Mouse (Mus musculus): ENCODE measurements around the gene Zfp672.
"Not testable (repeated sequence)": the region's sequence is repeated elsewhere in the genome, so short reads cannot be mapped to it uniquely, and the experiment has no call there.

The Zfp672 gene

GRCm38 (mm10) chr11:58330276-58331148 is at the start of gene Zfp672, which contains the start of gene Sh3bp5l:
Gene Zfp672, minus strand, starts transcription at chr11:58330339.
Gene Sh3bp5l, plus strand, starts transcription at chr11:58330724.
- DNase-seq (ENCODE audit: extremely low spot score, low read depth, low spot score), result peak; percentile 91

GRCm38 (mm10) chr11:58379516-58379915 is 49.4 kb upstream of the Zfp672 start:
- DNase-seq (ENCODE audit: extremely low spot score, low read depth, low spot score), result no peak

DNA sequence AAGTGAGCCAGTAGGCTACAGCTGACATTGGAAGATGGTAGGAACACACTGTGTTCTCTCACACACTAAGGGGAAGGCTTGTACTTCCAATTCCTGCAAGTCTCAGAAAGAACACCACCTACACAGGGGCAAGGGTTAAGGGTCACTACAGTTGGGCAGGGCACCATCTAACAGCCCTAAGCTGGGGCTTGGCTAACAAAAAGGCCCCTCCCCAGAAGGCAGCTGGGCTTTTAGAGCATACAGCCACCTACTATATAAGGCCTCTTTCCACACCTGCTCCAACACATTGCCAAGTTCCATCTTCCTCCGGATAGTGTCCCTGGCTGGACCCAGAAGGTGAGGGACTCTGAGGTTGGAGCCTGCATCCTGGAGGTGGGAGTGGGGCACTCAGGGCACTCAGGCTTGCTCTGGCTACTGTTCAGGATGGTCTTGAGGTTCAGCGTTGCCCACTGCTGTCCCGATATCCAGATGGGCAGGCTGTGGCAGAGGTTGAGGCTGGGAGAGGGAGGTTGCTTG is 48.7 kb upstream of the Zfp672 start, which contains the start of gene Lypd8:
Lypd8 (plus strand) TSS at position 281 of the 516 bp plus-strand sequence.
- no peak for DNase-seq (ENCODE audit: extremely low spot score, low read depth, low spot score)

GRCm38 (mm10) chr11:58377686-58378085 is 47.5 kb upstream of the Zfp672 start:
- DNase-seq (ENCODE audit: extremely low spot score, low read depth, low spot score), result no peak

DNA sequence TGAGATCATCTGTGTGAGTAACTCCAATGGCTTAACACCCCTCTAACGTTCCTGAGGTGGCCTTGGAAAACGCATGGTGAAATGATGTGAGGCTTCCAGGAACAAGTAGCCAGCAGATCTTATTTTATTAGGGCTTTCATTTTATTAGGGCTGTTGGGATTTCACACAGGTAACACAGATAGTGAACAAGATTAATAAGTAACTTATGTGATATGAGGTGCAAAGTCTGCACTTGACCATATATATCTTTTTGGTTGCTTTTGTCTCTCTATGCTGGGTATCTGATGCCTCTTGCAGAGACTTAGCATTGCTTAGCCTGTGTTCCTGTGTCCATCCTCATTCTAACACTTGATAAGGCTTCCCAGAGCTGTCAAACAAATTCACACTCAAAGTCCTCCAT is 47.1 kb upstream of the Zfp672 start:
- no peak for DNase-seq (ENCODE audit: extremely low spot score, low read depth, low spot score)

- DNase-seq (ENCODE audit: extremely low spot score, low read depth, low spot score), result not testable (repeated sequence)
These were observed 36.1 kb upstream of the Zfp672 start for GRCm38 (mm10) chr11:58366191-58366590.

DNA sequence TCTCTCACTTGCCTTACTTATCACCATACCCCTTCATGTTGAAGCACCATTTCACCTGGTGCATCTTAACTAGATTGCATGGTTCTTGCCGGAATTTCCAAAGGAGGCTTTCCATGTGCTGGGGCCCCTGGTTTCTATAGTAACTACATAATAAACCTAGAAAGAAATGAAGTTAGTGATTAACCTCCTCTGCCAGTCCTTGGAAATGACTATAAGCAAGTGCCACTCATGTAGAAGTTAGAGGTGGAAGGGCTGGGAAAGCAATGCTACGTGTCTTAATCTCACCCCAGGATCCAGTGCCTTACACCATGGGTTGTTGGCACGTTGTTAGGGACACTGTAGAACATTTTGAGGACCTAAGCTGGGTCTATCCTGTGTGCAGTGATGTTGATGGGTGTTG is 34.3 kb upstream of the Zfp672 start:
- no peak for DNase-seq (ENCODE audit: extremely low spot score, low read depth, low spot score)

DNA sequence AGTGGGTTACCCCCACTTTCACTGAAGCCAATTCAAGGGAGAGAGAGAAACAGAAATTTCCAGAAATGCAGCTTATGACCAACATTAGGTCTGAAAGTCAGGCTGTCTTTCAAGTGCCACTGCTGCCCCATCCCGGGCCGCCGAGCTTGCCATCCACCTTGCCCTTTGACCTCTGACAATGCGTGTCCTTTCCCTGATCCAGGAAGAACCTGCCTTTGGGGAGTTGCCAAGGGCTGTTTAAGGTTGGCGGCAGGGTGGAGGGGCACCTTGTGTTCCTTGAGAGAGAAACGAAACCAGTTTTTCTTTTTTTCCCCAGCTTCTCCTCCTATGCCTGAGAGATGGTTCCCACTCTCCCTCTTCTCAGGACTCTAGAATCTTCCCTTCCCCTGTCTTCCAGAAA is 32.4 kb upstream of the Zfp672 start:
- not testable (repeated sequence) for DNase-seq (ENCODE audit: extremely low spot score, low read depth, low spot score)

DNA sequence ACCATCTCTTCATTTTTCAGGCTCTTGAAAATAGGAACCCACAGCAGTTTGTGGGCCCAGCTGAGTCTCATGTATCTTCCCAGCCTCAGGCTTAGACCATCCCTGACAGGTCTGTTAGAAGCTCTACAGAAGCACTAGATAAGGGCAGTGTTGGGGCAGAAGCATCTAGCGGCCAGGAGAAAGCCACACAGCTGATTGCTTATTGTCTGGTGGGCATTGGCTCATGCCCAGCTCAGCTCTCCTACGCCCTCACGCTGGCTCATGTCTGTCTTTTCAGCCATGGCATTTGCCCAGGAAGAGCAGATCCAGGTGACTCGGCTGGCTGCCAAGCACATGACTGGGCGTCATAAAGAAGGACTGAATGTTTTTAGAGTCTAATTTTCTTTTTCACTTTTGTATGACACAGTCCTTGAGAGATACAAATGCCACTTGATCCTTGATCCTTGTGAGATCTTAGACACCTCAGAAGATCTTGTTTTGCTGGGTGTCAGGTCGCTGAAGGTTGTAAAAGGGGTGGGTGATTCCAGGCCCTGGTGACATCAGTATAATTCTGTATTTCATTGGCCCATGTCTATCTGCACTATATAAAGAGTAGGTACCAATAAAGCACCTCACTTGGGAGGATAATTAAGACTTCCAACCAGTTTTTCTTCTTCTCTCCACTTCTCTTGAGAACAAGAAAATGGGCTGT is 27.9 kb upstream of the Zfp672 start:
- no peak for DNase-seq (ENCODE audit: extremely low spot score, low read depth, low spot score)

DNA sequence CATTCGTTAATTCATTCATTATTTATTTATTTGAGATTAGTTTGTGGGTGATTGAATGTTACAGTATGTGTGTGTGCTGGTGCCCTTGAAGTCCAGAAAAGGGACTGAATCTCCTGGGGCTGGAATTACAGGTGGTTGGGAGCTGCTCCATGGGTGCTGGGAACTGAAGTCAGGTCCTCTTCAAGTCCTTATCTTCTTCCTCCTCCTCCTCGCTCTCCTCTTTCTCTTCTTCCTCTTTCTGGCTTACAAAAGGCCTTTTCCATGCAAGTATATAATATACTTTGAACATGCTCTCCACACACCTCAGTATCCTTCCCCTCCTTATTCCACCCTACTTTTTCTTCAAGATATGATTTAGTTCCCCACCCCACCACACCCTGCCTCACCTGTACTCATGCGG is 26.9 kb upstream of the Zfp672 start:
- DNase-seq (ENCODE audit: extremely low spot score, low read depth, low spot score), result no peak

- no peak for DNase-seq (ENCODE audit: extremely low spot score, low read depth, low spot score)
These were observed 24.8 kb upstream of the Zfp672 start for GRCm38 (mm10) chr11:58354927-58355326.

- DNase-seq (ENCODE audit: extremely low spot score, low read depth, low spot score), result no peak
These were observed 24.3 kb upstream of the Zfp672 start for GRCm38 (mm10) chr11:58354476-58354875.

GRCm38 (mm10) chr11:58353709-58354108 is 23.6 kb upstream of the Zfp672 start:
- no peak for DNase-seq (ENCODE audit: extremely low spot score, low read depth, low spot score)

- no peak for DNase-seq (ENCODE audit: extremely low spot score, low read depth, low spot score)
These were observed 22.8 kb upstream of the Zfp672 start for GRCm38 (mm10) chr11:58352681-58353548.

GRCm38 (mm10) chr11:58351179-58351578 is 21.0 kb upstream of the Zfp672 start:
- DNase-seq (ENCODE audit: extremely low spot score, low read depth, low spot score), result no peak

- DNase-seq (ENCODE audit: extremely low spot score, low read depth, low spot score), result no peak
These were observed 20.5 kb upstream of the Zfp672 start for GRCm38 (mm10) chr11:58350628-58351027.

DNA sequence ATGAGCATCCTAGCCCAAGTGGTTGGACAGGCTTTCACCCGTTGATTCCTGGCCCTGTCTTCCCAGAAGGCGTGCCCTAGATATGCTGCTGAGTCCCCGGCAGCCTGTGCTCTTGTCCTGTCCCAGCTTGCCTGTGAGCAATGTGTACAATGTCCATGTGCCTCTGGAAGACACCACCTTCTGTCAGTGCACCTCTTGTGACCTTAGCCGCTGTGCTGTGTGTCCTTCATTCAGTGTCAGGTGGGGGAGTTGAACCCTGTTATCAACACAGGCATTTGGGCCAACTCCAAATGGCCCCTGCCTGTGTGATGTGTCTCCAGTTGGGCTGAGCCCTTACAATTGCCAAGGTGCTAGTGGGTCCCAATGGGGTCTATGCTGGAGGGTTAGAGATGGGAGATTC is 16.6 kb upstream of the Zfp672 start:
- no peak for DNase-seq (ENCODE audit: extremely low spot score, low read depth, low spot score)

- no peak for DNase-seq (ENCODE audit: extremely low spot score, low read depth, low spot score)
These were observed 4.6 kb upstream of the Zfp672 start for GRCm38 (mm10) chr11:58334746-58335145.

GRCm38 (mm10) chr11:58331546-58331945 is 1.4 kb upstream of the Zfp672 start:
- DNase-seq (ENCODE audit: extremely low spot score, low read depth, low spot score), result no peak

DNA sequence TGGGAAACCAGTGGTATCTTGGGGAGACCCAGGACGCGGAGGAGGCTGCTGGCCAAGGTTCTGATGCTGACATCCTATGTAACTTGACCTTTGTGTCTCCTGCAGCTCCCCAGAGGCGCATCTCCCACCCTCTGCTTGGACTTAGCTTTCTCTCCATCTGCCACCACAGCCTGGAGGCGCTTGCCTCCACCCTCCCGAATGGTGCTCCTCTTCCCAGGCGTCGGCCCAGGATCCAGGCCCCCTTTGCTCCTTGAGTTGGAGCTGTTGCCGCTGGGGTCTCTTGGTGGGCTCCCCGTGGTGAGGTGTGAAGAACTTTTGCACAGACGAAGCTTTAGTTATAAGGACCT is 983 bp upstream of the Zfp672 start:
- DNase-seq (ENCODE audit: extremely low spot score, low read depth, low spot score), result no peak

DNA sequence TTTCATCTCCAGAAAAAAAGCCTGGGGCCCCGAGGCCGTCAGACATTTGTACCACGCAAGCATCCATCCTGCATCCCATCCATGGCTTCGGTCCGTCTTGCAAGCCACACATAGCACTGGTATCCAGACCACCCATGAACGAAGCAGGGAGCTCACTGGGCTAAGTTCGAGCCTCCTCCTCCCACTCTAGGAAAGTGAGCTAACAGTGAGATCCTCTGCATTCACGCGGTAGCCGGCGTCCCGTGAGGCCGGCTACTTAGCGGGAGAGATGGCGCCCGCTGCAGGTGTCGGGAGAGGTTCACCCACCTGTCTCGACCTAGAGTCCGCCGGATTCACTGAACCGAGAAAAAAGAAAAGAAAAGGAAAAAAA is 248 bp downstream of the Zfp672 start:
- no peak for DNase-seq (ENCODE audit: extremely low spot score, low read depth, low spot score)

Measured in hindlimb bud, embryonic 11.5 days (tissue).